Mouse (Mus musculus): Measurements from ENCODE around the gene Fsd2.

Fsd2 gene

GRCm38 (mm10) chr7:81572610-81573268 is 6.0 kb upstream of the Fsd2 start:
- in situ Hi-C loops (cut with MboI; ENCODE audit: low sequenced_read_pairs) = no loop called here

- in situ Hi-C loops (cut with MboI; ENCODE audit: low sequenced_read_pairs) = no loop called here
These were observed 5.2 kb upstream of the Fsd2 start for GRCm38 (mm10) chr7:81571941-81572441.

GRCm38 (mm10) chr7:81571108-81571940 is 4.6 kb upstream of the Fsd2 start, which contains the start of gene Whamm:
Whamm (plus strand) TSS chr7:81571266.
- in situ Hi-C loops (cut with MboI; ENCODE audit: low sequenced_read_pairs) = no loop called here

- in situ Hi-C loops (cut with MboI; ENCODE audit: low sequenced_read_pairs) = no loop called here
These were observed 4.0 kb upstream of the Fsd2 start for GRCm38 (mm10) chr7:81570752-81571107.

- in situ Hi-C loops (cut with MboI; ENCODE audit: low sequenced_read_pairs) = no loop called here
These were observed 3.5 kb upstream of the Fsd2 start for GRCm38 (mm10) chr7:81570271-81570670.

- in situ Hi-C loops (cut with MboI; ENCODE audit: low sequenced_read_pairs) = no loop called here
These were observed 3.1 kb upstream of the Fsd2 start for GRCm38 (mm10) chr7:81569851-81570250.

GRCm38 (mm10) chr7:81567396-81567795 is 652 bp upstream of the Fsd2 start:
- in situ Hi-C loops (cut with MboI; ENCODE audit: low sequenced_read_pairs) = no loop called here

- in situ Hi-C loops (cut with MboI; ENCODE audit: low sequenced_read_pairs) = no loop called here
These were observed 412 bp downstream of the Fsd2 start for GRCm38 (mm10) chr7:81566332-81566731.

- in situ Hi-C loops (cut with MboI; ENCODE audit: low sequenced_read_pairs) = no loop called here
These were observed 1.2 kb downstream of the Fsd2 start for GRCm38 (mm10) chr7:81565381-81566055.

GRCm38 (mm10) chr7:81564766-81565165 is 2.0 kb downstream of the Fsd2 start:
- in situ Hi-C loops (cut with MboI; ENCODE audit: low sequenced_read_pairs) = no loop called here

- in situ Hi-C loops (cut with MboI; ENCODE audit: low sequenced_read_pairs) = no loop called here
These were observed 3.2 kb downstream of the Fsd2 start for GRCm38 (mm10) chr7:81563506-81564015.

- in situ Hi-C loops (cut with MboI; ENCODE audit: low sequenced_read_pairs) = no loop called here
These were observed 5.5 kb downstream of the Fsd2 start for GRCm38 (mm10) chr7:81561211-81561610.

GRCm38 (mm10) chr7:81560101-81561049 is 6.4 kb downstream of the Fsd2 start:
- in situ Hi-C loops (cut with MboI; ENCODE audit: low sequenced_read_pairs) = no loop called here

GRCm38 (mm10) chr7:81559231-81559980 is 7.3 kb downstream of the Fsd2 start:
- in situ Hi-C loops (cut with MboI; ENCODE audit: low sequenced_read_pairs) = no loop called here

GRCm38 (mm10) chr7:81557985-81558360 is 8.8 kb downstream of the Fsd2 start:
- in situ Hi-C loops (cut with MboI; ENCODE audit: low sequenced_read_pairs) = no loop called here

- in situ Hi-C loops (cut with MboI; ENCODE audit: low sequenced_read_pairs) = no loop called here
These were observed 9.3 kb downstream of the Fsd2 start for GRCm38 (mm10) chr7:81557252-81557984.

- in situ Hi-C loops (cut with MboI; ENCODE audit: low sequenced_read_pairs) = no loop called here
These were observed 9.9 kb downstream of the Fsd2 start for GRCm38 (mm10) chr7:81556839-81557238.

- in situ Hi-C loops (cut with MboI; ENCODE audit: low sequenced_read_pairs) = no loop called here
These were observed 12.4 kb downstream of the Fsd2 start for GRCm38 (mm10) chr7:81554369-81554768.

- in situ Hi-C loops (cut with MboI; ENCODE audit: low sequenced_read_pairs) = no loop called here
These were observed 13.2 kb downstream of the Fsd2 start for GRCm38 (mm10) chr7:81553589-81553988.

All from CH12F3 (cell line).